Mouse (Mus musculus) cerebellum, adult 2 months (tissue): ENCODE results near the gene Dnttip1.

Experiments used
- CTCF ChIP-seq: fragments of 200-500 bp; IDR thresholded peaks from 2 replicates; pipeline ENCODE4 v1.5.1; 2011; ENCODE audit warnings: low read depth, mild to moderate bottlenecking, control low read depth, low read length, moderate library complexity, borderline replicate concordance; ENCODE audit not compliant: insufficient read depth
- POLR2A ChIP-seq: fragments of 200-500 bp; IDR thresholded peaks from 2 replicates; pipeline ENCODE4 v1.6.1; 2011; ENCODE audit warnings: low read length, control low read depth, borderline replicate concordance; ENCODE audit not compliant: insufficient read depth

DNA sequence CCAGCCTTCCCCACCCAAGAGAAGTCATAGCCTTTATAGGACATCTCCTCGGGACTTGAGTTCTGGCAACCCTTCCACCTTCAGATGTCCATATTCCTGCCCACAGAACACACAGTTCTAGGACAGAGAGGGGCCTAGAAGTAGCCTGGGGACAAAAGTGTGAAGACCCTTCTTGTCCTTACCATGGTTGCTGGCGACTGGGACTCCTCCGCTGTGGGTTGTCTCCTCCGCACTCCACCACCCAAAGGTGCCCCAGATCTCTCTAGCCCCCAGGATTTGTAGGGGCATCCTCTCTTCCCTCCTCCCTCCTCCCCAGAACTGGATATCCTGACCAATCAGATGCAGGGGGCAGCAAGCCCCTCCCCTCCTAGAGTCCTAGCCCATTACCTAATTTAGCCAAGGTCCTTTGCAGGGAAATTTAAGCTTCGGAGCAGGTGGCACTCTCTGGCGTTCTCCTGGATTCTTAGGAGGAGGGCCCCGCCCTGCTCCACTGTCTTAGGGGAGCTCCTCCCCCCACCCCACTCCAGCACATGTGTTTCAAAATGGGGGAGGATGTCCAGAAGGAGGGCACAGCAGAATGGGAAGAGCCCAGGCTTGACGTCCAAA is 33.8 kb downstream of the Dnttip1 start, which contains the start of gene Tnnc2:
- TF ChIP-seq CTCF (no peak), POLR2A (no peak)
